Mouse (Mus musculus): ENCODE results near the gene Ppp1r14a. TPM values are rescaled to one million over a fixed set of nuclear protein-coding genes. Genes with fewer than 3 reads are reported as not detected.

The Ppp1r14a gene
- polyA plus RNA-seq, 1 experiment = 57.4 TPM

GRCm38 (mm10) chr7:29248261-29248841 lies 40.8 kb upstream of the Ppp1r14a start, which contains the start of gene 2200002D01Rik:
Gene 2200002D01Rik, minus strand, starts transcription at chr7:29248466.
- peak; percentile 37; the same call in 1 of the 2 replicates for TF ChIP-seq CTCF (IDR thresholded peaks at IDR 0.05; ENCODE audit: extremely low read depth, insufficient read length, insufficient replicate concordance, low read depth, low read length)
- peak; percentile 91 for TF ChIP-seq POLR2A (IDR thresholded peaks at IDR 0.05; ENCODE audit: low read depth, low read length)
- WGBS = 15% methylated on average over 20 of the region's 20 CpGs
- Histone ChIP-seq H3K27me3 (ENCODE audit: control insufficient read depth, insufficient read depth, low read length) (no peaks in the 10 kb centered on the region), H3K36me3 (ENCODE audit: control insufficient read depth, insufficient read depth, low read length) (peaks cover 20% of the 10 kb centered on the region), H3K4me3 (ENCODE audit: low read depth, low read length) (peak within 1 kb of the TSS; percentile 90), H3K27ac (ENCODE audit: insufficient read depth, low read depth, low read length) (peak within 1 kb of the TSS; percentile 100), H3K4me1 (ENCODE audit: control insufficient read depth, insufficient read depth, insufficient read length, low read length) (peaks cover 37% of the 10 kb centered on the region)

DNA sequence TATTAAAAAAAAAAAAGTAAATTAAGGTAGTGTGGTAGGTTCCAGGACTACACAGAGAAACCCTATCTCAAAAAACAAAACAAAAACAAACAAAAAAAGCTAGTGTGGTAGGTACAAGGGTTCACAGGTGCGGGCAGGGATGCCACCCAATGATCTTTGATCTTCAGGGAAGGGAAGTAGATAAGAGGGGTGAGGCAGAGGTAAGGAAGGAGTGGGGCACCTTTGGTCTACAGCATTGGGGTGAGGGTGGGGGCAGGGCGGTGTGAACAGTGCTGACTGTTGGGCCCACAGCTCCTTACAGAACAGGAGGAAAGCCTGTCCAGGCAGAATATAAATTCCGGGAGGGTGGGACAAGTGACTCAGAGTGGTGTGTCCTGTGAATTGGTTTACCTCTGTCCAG lies 37.9 kb upstream of the Ppp1r14a start:
- TF ChIP-seq CTCF (IDR thresholded peaks at IDR 0.05; ENCODE audit: extremely low read depth, insufficient read length, insufficient replicate concordance, low read depth, low read length) = no peak
- no peak; the same call in 1 of the 2 replicates for TF ChIP-seq POLR2A (IDR thresholded peaks at IDR 0.05; ENCODE audit: low read depth, low read length)
- H3K4me3 ChIP-seq (ENCODE audit: low read depth, low read length) = no peak overlapping the region
- no peaks in the 10 kb centered on the region for H3K27me3 ChIP-seq (ENCODE audit: control insufficient read depth, insufficient read depth, low read length)
- peaks cover 25% of the 10 kb centered on the region for H3K36me3 ChIP-seq (ENCODE audit: control insufficient read depth, insufficient read depth, low read length)
- peak overlapping the region; percentile 100 for H3K27ac ChIP-seq (ENCODE audit: insufficient read depth, low read depth, low read length)
- H3K4me1 ChIP-seq (ENCODE audit: control insufficient read depth, insufficient read depth, insufficient read length, low read length) = peaks cover 54% of the 10 kb centered on the region; the same call in 1 of the 2 replicates
- WGBS = 31% methylated on average over 3 of the region's 3 CpGs

DNA sequence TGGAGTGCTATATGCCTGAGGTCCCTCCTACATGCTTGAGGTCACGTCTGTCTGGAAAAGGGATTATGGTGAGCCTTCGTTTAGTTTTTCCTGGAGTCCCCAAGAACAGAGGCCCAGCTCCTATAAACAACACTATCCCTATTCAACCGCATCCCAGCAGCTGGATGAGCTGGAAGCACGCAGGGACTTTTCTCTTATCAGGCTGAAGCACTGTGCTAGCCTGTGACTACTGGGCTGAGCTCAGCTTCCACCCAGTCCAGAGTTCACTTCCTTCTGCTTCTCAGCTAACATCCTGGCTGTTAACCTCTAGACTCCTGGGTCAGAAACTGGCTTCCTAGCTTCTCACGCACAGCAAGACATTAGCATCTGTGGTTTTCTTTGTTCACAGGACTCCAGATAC lies 35.3 kb upstream of the Ppp1r14a start:
- H3K4me3 ChIP-seq (ENCODE audit: low read depth, low read length) = peak overlapping the region; percentile 7; the same call in 1 of the 2 replicates
- WGBS = 15% methylated on average over 5 of the region's 5 CpGs
- TF ChIP-seq CTCF (IDR thresholded peaks at IDR 0.05; ENCODE audit: extremely low read depth, insufficient read length, insufficient replicate concordance, low read depth, low read length) = no peak
- peak; percentile 60; the same call in 1 of the 2 replicates for TF ChIP-seq POLR2A (IDR thresholded peaks at IDR 0.05; ENCODE audit: low read depth, low read length)
- H3K36me3 ChIP-seq (ENCODE audit: control insufficient read depth, insufficient read depth, low read length) = peaks cover 40% of the 10 kb centered on the region
- peak overlapping the region; percentile 98 for H3K27ac ChIP-seq (ENCODE audit: insufficient read depth, low read depth, low read length)
- H3K4me1 ChIP-seq (ENCODE audit: control insufficient read depth, insufficient read depth, insufficient read length, low read length) = peaks cover 68% of the 10 kb centered on the region
- H3K27me3 ChIP-seq (ENCODE audit: control insufficient read depth, insufficient read depth, low read length) = no peaks in the 10 kb centered on the region

DNA sequence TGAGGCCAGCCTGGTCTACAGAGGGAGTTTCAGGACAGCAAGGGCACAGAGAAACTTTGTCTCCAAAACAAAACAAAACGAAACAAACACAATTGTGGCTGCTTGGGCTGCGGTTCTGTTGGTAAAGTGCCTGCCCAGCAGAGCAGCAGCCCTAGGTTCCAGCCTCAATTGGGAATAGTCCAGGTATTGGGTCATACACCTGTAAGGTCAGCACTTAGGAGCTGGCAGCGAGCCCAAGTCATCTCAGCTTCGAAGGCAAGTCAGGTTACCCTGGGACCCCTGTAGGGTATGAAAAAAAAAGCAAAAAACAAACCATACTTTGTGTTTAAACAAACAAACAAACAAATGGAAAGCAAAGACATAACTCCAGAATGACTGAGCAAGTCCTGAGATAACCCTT lies 33.2 kb upstream of the Ppp1r14a start:
- Histone ChIP-seq H3K27me3 (ENCODE audit: control insufficient read depth, insufficient read depth, low read length) (no peaks in the 10 kb centered on the region), H3K4me1 (ENCODE audit: control insufficient read depth, insufficient read depth, insufficient read length, low read length) (peaks cover 59% of the 10 kb centered on the region), H3K27ac (ENCODE audit: insufficient read depth, low read depth, low read length) (peak overlapping the region; percentile 34; the same call in 1 of the 2 replicates), H3K4me3 (ENCODE audit: low read depth, low read length) (no peak overlapping the region), H3K36me3 (ENCODE audit: control insufficient read depth, insufficient read depth, low read length) (peaks cover 55% of the 10 kb centered on the region)
- WGBS = 30% methylated on average over 4 of the region's 4 CpGs
- TF ChIP-seq CTCF (IDR thresholded peaks at IDR 0.05; ENCODE audit: extremely low read depth, insufficient read length, insufficient replicate concordance, low read depth, low read length) (no peak), POLR2A (IDR thresholded peaks at IDR 0.05; ENCODE audit: low read depth, low read length) (no peak)

- Histone ChIP-seq H3K27me3 (ENCODE audit: control insufficient read depth, insufficient read depth, low read length) (no peaks in the 10 kb centered on the region), H3K27ac (ENCODE audit: insufficient read depth, low read depth, low read length) (peak overlapping the region; percentile 48), H3K4me1 (ENCODE audit: control insufficient read depth, insufficient read depth, insufficient read length, low read length) (peaks cover 50% of the 10 kb centered on the region), H3K4me3 (ENCODE audit: low read depth, low read length) (no peak overlapping the region), H3K36me3 (ENCODE audit: control insufficient read depth, insufficient read depth, low read length) (peaks cover 61% of the 10 kb centered on the region)
- 23% methylated on average over 1 of the region's 1 CpGs for WGBS
- TF ChIP-seq CTCF (IDR thresholded peaks at IDR 0.05; ENCODE audit: extremely low read depth, insufficient read length, insufficient replicate concordance, low read depth, low read length) (no peak), POLR2A (IDR thresholded peaks at IDR 0.05; ENCODE audit: low read depth, low read length) (no peak)
Measured at GRCm38 (mm10) chr7:29257368-29257767, 31.7 kb upstream of the Ppp1r14a start.

GRCm38 (mm10) chr7:29259781-29260730 lies 29.1 kb upstream of the Ppp1r14a start:
- TF ChIP-seq CTCF (IDR thresholded peaks at IDR 0.05; ENCODE audit: extremely low read depth, insufficient read length, insufficient replicate concordance, low read depth, low read length) (no peak), POLR2A (IDR thresholded peaks at IDR 0.05; ENCODE audit: low read depth, low read length) (no peak)
- H3K27me3 ChIP-seq (ENCODE audit: control insufficient read depth, insufficient read depth, low read length) = no peaks in the 10 kb centered on the region
- H3K4me3 ChIP-seq (ENCODE audit: low read depth, low read length) = no peak overlapping the region
- peaks cover 65% of the 10 kb centered on the region for H3K36me3 ChIP-seq (ENCODE audit: control insufficient read depth, insufficient read depth, low read length)
- peaks cover 47% of the 10 kb centered on the region for H3K4me1 ChIP-seq (ENCODE audit: control insufficient read depth, insufficient read depth, insufficient read length, low read length)
- H3K27ac ChIP-seq (ENCODE audit: insufficient read depth, low read depth, low read length) = peak overlapping the region; percentile 28; the same call in 1 of the 2 replicates
- 70% methylated on average over 10 of the region's 10 CpGs for WGBS

DNA sequence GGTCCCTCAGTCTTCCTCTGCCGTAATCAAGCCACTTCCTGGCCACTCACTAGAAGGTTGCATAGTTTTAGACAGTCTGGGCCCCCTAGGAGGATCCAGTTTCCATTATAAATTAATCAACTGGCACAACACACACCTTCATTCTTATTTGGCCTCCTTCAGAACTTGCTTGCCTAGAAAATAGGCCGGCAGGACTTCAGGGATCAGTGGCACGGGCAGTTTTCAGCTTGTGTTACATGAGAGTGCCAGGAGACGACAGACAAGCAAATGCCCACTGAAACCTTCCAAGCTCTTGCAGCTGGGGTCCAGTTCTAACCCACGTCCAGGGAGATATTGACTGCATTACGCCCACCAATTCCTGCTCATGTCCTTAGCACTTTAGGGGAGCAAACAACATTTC lies 27.0 kb upstream of the Ppp1r14a start:
- 67% methylated on average over 6 of the region's 6 CpGs for WGBS
- Histone ChIP-seq H3K27ac (ENCODE audit: insufficient read depth, low read depth, low read length) (peak overlapping the region; percentile 33; the same call in 1 of the 2 replicates), H3K36me3 (ENCODE audit: control insufficient read depth, insufficient read depth, low read length) (peaks cover 53% of the 10 kb centered on the region), H3K4me1 (ENCODE audit: control insufficient read depth, insufficient read depth, insufficient read length, low read length) (peaks cover 48% of the 10 kb centered on the region), H3K4me3 (ENCODE audit: low read depth, low read length) (no peak overlapping the region), H3K27me3 (ENCODE audit: control insufficient read depth, insufficient read depth, low read length) (no peaks in the 10 kb centered on the region)
- no peak for TF ChIP-seq CTCF (IDR thresholded peaks at IDR 0.05; ENCODE audit: extremely low read depth, insufficient read length, insufficient replicate concordance, low read depth, low read length)
- TF ChIP-seq POLR2A (IDR thresholded peaks at IDR 0.05; ENCODE audit: low read depth, low read length) = no peak

All from small intestine, adult 2 months (tissue).